Mouse (Mus musculus) left cerebral cortex, adult 8-10 months (tissue): ENCODE data around the gene Tmem238. TPM values are rescaled to one million over a fixed set of nuclear protein-coding genes. Genes with fewer than 3 reads are reported as not detected.

Experiments used
- DNase-seq, 2 experiments: peaks; one replicate each; pipeline ENCODE4 v3.0.0; 2022; ENCODE audit warnings: low spot score in 2 of 2
- total RNA-seq, 4 experiments: library from RNA; stranded (reverse); gene quantifications; 2 replicates each; pipeline ENCODE4 v1.2.4; 2022

The Tmem238 gene
- total RNA-seq, 4 experiments from 2014 or later, result 3.0 to 4.2 (median 3.1) TPM

- DNase-seq, result peak; percentile 94 to 95
Measured at GRCm38 (mm10) chr7:4792278-4793212, 3.1 kb upstream of the Tmem238 start, which contains the start of gene Rpl28. Gene Rpl28 (plus strand): TSS chr7:4792874.

- DNase-seq, result peak; percentile 39 to 53
Measured at GRCm38 (mm10) chr7:4788499-4789435, 689 bp downstream of the Tmem238 start.

GRCm38 (mm10) chr7:4783667-4784268 lies 5.7 kb downstream of the Tmem238 start:
- DNase-seq, result no peak

GRCm38 (mm10) chr7:4782759-4783158 lies 6.7 kb downstream of the Tmem238 start, which contains the start of the genes Il11 and Tmem190:
Gene Il11 (minus strand): TSS chr7:4782859.
Gene Tmem190 (plus strand): TSS chr7:4782937.
- DNase-seq, result no peak

GRCm38 (mm10) chr7:4782130-4782529 lies 7.3 kb downstream of the Tmem238 start:
- no peak for DNase-seq

- no peak for DNase-seq
Measured at GRCm38 (mm10) chr7:4779921-4780320, 9.5 kb downstream of the Tmem238 start.

GRCm38 (mm10) chr7:4777851-4778637 lies 11.4 kb downstream of the Tmem238 start:
- no peak for DNase-seq

- DNase-seq, result no peak
Measured at GRCm38 (mm10) chr7:4776861-4777830, 12.3 kb downstream of the Tmem238 start.

- DNase-seq, result no peak
Measured at GRCm38 (mm10) chr7:4776131-4776530, 13.3 kb downstream of the Tmem238 start.

- no peak for DNase-seq
Measured at GRCm38 (mm10) chr7:4771202-4771601, 18.3 kb downstream of the Tmem238 start, which contains the start of gene Fam71e2. Gene Fam71e2 (minus strand): TSS chr7:4771302.

- DNase-seq, result no peak
Measured at GRCm38 (mm10) chr7:4764946-4765710, 24.3 kb downstream of the Tmem238 start.

GRCm38 (mm10) chr7:4759670-4760069 lies 29.8 kb downstream of the Tmem238 start:
- no peak for DNase-seq

- DNase-seq, result no peak
Measured at GRCm38 (mm10) chr7:4752821-4753570, 36.5 kb downstream of the Tmem238 start, which contains the start of gene Cox6b2. Gene Cox6b2 (minus strand): TSS chr7:4753094.

GRCm38 (mm10) chr7:4751971-4752820 lies 37.3 kb downstream of the Tmem238 start:
- no peak for DNase-seq

GRCm38 (mm10) chr7:4749169-4749568 lies 40.3 kb downstream of the Tmem238 start:
- no peak for DNase-seq

GRCm38 (mm10) chr7:4748321-4748720 lies 41.1 kb downstream of the Tmem238 start:
- DNase-seq, result no peak
